Mouse (Mus musculus) bone marrow, adult 2 months (tissue): ENCODE data around the gene Farsb. TPM values are rescaled to one million over a fixed set of nuclear protein-coding genes. Genes with fewer than 3 reads are reported as not detected.

Experiments used
- H3K27ac ChIP-seq: fragments of 200-500 bp; 2 replicates; pipeline ENCODE4 v1.5.1; 2012; ENCODE audit warnings: low read depth, mild to moderate bottlenecking, control low read depth, inconsistent platforms, low read length; ENCODE audit not compliant: control insufficient read depth, poor library complexity, insufficient read depth
- H3K4me1 ChIP-seq: fragments of 200-500 bp; 2 replicates; pipeline ENCODE4 v1.6.1; 2011; ENCODE audit warnings: low read length; ENCODE audit not compliant: control insufficient read depth, insufficient read depth
- H3K4me3 ChIP-seq: fragments of 200-500 bp; replicated peaks from 2 replicates; pipeline ENCODE3; 2011; ENCODE audit warnings: mild to moderate bottlenecking, low read depth, low read length, control low read depth; ENCODE audit not compliant: control insufficient read depth
- CTCF ChIP-seq: fragments of 200-500 bp; IDR thresholded peaks from 2 replicates; pipeline ENCODE4 v1.5.1; 2011; ENCODE audit warnings: low read length, control low read depth; ENCODE audit not compliant: control insufficient read depth, insufficient read depth
- POLR2A ChIP-seq: fragments of 200-500 bp; IDR thresholded peaks from 2 replicates; pipeline ENCODE4 v1.6.1; 2011; ENCODE audit warnings: low read depth, mild to moderate bottlenecking, control low read depth, low read length, borderline replicate concordance; ENCODE audit not compliant: control insufficient read depth
- WGBS: fragments of 180-500 bp; shearing (Covaris S2); methylation state at CpG from one replicate; pipeline ENCODE4 v1.1.7; 2018; 5-methylcytosine and 5-hydroxymethylcytosine counted together
- polyA plus RNA-seq: library from polyadenylated mRNA; stranded (reverse); fragments of >200 nt; gene quantifications from 2 replicates; pipeline ENCODE4 v1.2.4, GENCODE M21; 2011; ENCODE audit warnings: low replicate concordance; ENCODE audit not compliant: missing spikeins, insufficient read depth, insufficient read length

Gene Farsb
- polyA plus RNA-seq, 1 experiment: 48.6 TPM

- Histone ChIP-seq H3K4me1 (no peaks in the 10 kb centered on the region), H3K27ac (no peak overlapping the region), H3K4me3 (no peak overlapping the region)
- TF ChIP-seq POLR2A (no peak), CTCF (no peak)
- 63% methylated on average over 6 of the region's 6 CpGs for WGBS
These were observed 93.0 kb downstream of the Farsb start for GRCm38 (mm10) chr1:78395737-78396136.

GRCm38 (mm10) chr1:78395191-78395735, 93.4 kb downstream of the Farsb start:
- no peak for TF ChIP-seq CTCF
- TF ChIP-seq POLR2A: no peak
- no peak overlapping the region for H3K4me3 ChIP-seq
- no peaks in the 10 kb centered on the region for H3K4me1 ChIP-seq
- H3K27ac ChIP-seq: no peak overlapping the region
- 73% methylated on average over 8 of the region's 8 CpGs for WGBS

GRCm38 (mm10) chr1:78388848-78389247, 99.8 kb downstream of the Farsb start:
- no peak overlapping the region for H3K4me3 ChIP-seq
- no peak for TF ChIP-seq POLR2A
- no peak for TF ChIP-seq CTCF
- WGBS: 81% methylated on average over 3 of the region's 3 CpGs
- H3K4me1 ChIP-seq: no peaks in the 10 kb centered on the region
- H3K27ac ChIP-seq: no peak overlapping the region

GRCm38 (mm10) chr1:78387854-78388253, 100.8 kb downstream of the Farsb start:
- 46% methylated on average over 4 of the region's 4 CpGs for WGBS
- no peak overlapping the region for H3K27ac ChIP-seq
- H3K4me3 ChIP-seq: no peak overlapping the region
- no peak for TF ChIP-seq POLR2A
- TF ChIP-seq CTCF: no peak
- no peaks in the 10 kb centered on the region for H3K4me1 ChIP-seq

GRCm38 (mm10) chr1:78380950-78381349, 107.7 kb downstream of the Farsb start:
- Histone ChIP-seq H3K4me1 (no peaks in the 10 kb centered on the region), H3K27ac (no peak overlapping the region), H3K4me3 (no peak overlapping the region)
- no peak for TF ChIP-seq CTCF
- no peak for TF ChIP-seq POLR2A
- WGBS: 90% methylated on average over 4 of the region's 4 CpGs

- Histone ChIP-seq H3K4me3 (no peak overlapping the region), H3K4me1 (no peaks in the 10 kb centered on the region), H3K27ac (no peak overlapping the region)
- WGBS: 79% methylated on average over 3 of the region's 3 CpGs
- TF ChIP-seq CTCF: no peak
These were observed 113.6 kb downstream of the Farsb start for GRCm38 (mm10) chr1:78375058-78375457.

- H3K27ac ChIP-seq: no peak overlapping the region
- TF ChIP-seq CTCF: no peak
- TF ChIP-seq POLR2A: no peak
- H3K4me1 ChIP-seq: no peaks in the 10 kb centered on the region
- no peak overlapping the region for H3K4me3 ChIP-seq
- WGBS: 78% methylated on average over 5 of the region's 5 CpGs
These were observed 114.9 kb downstream of the Farsb start for GRCm38 (mm10) chr1:78373836-78374235.

- Histone ChIP-seq H3K27ac (no peak overlapping the region), H3K4me3 (no peak overlapping the region), H3K4me1 (no peaks in the 10 kb centered on the region)
- TF ChIP-seq CTCF (no peak), POLR2A (no peak)
- 88% methylated on average over 9 of the region's 9 CpGs for WGBS
These were observed 116.4 kb downstream of the Farsb start for GRCm38 (mm10) chr1:78372316-78372715.
